Mouse (Mus musculus) E14TG2a.4 (cell line): ENCODE measurements around the gene Ccdc141.

Experiments
- CTCF ChIP-seq: conservative IDR thresholded peaks from 2 replicates; pipeline ENCODE4 v1.5.1; 2014; ENCODE audit warnings: low read length
- NANOG ChIP-seq: IDR thresholded peaks from 2 replicates; pipeline ENCODE4 v1.6.1; 2014; ENCODE audit warnings: borderline replicate concordance, low read length, mixed read lengths

DNA sequence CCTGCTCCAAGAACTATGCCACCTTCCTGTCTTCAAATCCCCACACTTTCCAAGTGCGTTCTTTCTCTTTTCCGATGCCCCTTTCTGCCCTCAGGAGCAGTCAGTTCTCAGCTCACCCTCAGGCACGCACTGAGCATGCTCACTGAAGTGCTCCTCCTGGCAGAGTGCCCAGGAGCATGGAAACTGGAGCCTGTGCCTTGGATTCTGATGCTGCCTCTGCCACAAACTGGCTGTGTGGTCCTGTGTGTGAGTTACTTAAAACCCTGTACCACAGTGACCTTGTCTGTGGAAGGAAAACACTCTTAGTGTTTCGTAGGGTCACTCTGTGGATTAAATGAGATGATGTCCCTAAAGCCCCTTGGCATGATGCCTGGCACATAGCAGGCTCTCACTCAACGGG, 96.5 kb downstream of the Ccdc141 start:
- TF ChIP-seq CTCF (no peak), NANOG (no peak)
